Mouse (Mus musculus): ENCODE data around the gene Rubcn.

DNA sequence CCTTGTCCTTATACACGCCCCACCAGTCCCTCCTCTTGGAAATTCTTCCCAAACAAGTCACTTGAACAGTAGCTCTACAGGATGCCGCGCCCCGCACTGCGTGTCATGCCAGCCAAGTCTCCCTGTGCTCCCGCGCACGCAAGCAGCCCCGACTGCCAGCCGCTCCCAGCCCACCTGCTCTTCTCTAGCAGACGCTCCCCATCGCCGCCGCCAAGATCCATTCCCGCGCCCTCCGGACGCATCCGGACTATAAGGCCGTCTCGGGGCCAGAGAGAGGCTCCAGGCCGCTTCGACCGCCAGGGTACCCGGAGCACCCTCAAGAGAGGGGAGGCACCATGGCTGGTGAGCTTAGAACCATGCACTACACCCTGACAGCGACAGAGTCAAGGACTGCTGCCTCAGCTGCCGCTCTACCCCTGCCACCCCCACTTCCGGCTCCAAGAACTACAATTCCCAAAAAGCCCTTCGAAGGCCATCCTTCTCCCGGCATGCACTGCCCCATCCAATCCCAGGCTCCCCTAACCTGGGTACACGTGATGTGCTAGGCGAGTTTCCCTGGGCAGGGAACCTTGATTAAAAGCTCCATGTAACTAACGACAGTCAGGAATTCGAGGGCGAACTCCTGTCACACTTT lies 9.5 kb downstream of the Rubcn start:
- TF ChIP-seq POLR2A (IDR thresholded peaks at IDR 0.05; ENCODE audit: low read depth, low read length) (peak; percentile 55; the same call in 1 of the 2 replicates), CTCF (IDR thresholded peaks at IDR 0.05; ENCODE audit: extremely low read depth, insufficient read length, insufficient replicate concordance, low read depth, low read length) (no peak)
